Mouse (Mus musculus): ENCODE measurements around the gene Actl7b.

The Actl7b gene

GRCm38 (mm10) chr4:56741041-56741493 is at the start of gene Actl7b:
TSS of gene Actl7b (minus strand) at chr4:56741443.
- DNase-seq: no peak

DNA sequence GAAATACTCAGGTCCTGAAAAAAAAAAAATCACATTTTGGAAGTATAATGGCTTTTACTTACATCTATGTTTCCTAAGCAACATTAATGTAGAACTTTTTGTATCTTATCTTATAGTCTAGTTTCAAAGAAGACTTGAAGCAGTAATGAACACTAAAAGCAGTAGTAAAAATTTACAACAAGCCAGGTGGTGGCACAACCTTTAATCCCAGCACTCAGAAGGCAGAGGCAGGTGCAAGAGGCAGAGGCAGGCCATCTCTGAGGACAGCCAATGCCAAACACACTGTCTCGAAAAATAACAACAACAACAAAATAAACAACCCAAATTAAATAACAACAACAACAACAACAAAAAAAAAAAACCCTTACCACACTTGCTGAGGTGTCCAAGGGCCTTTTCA is 29.8 kb upstream of the Actl7b start:
- no peak for DNase-seq

DNA sequence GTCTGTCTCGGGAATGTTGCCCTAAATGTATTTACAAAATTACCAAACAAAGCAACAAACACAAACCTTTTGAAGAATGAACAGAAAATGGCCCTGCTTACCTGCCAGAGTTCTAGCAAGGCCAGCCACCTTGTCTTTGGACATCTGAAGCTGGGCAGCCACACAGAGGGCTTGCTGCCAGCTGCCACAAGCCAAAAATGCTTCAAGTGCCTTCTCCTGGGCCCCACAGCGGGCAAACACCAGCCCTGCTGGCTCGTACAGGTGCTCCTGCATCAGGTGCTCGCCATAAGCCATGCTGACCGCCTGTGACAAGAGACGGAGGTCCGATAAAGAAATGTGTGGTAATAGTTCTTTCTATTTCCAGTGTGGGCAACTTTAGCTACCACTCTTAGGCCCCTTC is 27.7 kb upstream of the Actl7b start:
- DNase-seq: no peak

DNA sequence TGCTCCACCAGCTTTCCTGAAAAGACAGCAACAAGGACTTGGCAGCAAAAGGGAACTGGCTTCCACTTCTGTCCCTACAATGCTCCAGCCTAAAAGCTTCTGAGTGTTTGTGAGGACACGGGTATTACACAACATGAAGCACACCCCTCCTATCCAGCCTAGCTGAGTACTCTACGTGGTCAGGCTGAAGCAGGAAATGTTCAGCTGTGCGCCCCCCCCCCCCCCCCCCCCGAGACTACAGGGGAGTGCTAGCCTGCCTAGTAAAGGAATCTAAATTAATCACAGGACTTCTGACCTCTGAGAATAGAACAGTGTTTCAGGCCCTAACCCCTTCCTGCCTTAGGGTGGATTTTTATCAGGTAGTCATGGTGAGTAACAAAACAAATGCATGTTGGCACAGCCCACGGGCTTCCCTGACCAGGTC is 26.6 kb upstream of the Actl7b start:
- DNase-seq: no peak

- DNase-seq: no peak
Observed at GRCm38 (mm10) chr4:56757693-56758092, 16.4 kb upstream of the Actl7b start.

DNA sequence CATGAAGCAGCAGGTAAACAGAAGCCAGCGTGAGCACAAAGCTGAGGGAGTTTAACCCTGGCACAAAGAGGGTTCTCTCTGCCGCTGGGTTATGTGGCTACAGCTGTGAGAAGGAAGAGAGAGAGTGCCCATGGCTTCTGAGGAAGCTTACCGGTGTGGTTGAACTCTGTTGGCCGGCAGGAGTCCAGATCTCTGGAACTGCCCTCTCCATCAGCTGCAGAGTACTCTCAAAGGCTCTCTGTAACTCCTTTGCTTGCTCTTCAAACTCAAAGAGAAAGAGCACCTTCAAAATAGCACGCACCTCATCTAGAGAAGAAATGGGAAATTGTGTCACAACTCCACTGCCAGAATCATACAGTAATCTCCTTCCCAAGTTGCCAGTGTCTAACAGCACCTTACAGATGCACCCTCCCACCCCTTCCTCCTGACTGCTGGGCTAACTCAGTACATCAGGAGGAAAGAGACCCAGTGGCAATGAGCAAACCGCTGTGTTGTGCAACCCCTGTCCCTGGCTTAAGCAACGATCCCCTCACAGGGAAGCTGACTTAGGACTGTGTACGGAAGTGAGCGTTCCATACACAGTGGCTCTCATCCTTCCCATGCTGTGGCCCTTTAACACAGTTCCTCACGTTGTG is 15.8 kb upstream of the Actl7b start:
- DNase-seq: no peak

DNA sequence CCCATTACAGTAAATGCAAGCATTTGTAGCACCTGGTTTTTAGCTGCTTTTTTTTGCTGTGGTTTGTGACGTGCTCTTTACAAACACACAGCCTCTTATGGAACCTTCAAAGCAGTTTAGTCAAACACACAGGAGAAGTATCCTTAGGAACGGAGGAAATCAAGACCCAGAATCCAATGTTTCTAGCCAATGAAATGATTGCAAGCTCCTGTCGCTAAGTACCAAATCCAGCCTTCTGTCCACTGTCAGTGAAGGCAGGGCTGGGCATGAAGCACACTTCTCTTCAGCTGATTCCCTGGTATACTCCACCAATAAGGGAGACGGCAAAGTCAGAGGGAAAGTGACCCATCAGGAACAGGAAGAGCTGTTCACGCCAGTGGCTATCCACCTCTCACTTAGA is 14.8 kb upstream of the Actl7b start:
- DNase-seq: no peak

- DNase-seq: no peak
Observed at GRCm38 (mm10) chr4:56747456-56747855, 6.2 kb upstream of the Actl7b start.

- DNase-seq: no peak
Observed at GRCm38 (mm10) chr4:56746345-56746744, 5.1 kb upstream of the Actl7b start.

- DNase-seq: no peak
Observed at GRCm38 (mm10) chr4:56743363-56744195, 2.3 kb upstream of the Actl7b start, which contains the start of gene Actl7a. TSS of gene Actl7a (plus strand) at chr4:56743413.

- DNase-seq: no peak
Observed at GRCm38 (mm10) chr4:56742698-56743097, 1.5 kb upstream of the Actl7b start.

GRCm38 (mm10) chr4:56740611-56741010 is 632 bp downstream of the Actl7b start:
- no peak for DNase-seq

GRCm38 (mm10) chr4:56740020-56740485 is 1.2 kb downstream of the Actl7b start, which contains the start of gene Gm26657:
TSS of gene Gm26657 (plus strand) at chr4:56740070.
- no peak for DNase-seq

- DNase-seq: no peak
Observed at GRCm38 (mm10) chr4:56725839-56726238, 15.4 kb downstream of the Actl7b start.

GRCm38 (mm10) chr4:56723237-56723636 is 18.0 kb downstream of the Actl7b start:
- DNase-seq: no peak

GRCm38 (mm10) chr4:56722346-56722745 is 18.9 kb downstream of the Actl7b start:
- DNase-seq: no peak

DNA sequence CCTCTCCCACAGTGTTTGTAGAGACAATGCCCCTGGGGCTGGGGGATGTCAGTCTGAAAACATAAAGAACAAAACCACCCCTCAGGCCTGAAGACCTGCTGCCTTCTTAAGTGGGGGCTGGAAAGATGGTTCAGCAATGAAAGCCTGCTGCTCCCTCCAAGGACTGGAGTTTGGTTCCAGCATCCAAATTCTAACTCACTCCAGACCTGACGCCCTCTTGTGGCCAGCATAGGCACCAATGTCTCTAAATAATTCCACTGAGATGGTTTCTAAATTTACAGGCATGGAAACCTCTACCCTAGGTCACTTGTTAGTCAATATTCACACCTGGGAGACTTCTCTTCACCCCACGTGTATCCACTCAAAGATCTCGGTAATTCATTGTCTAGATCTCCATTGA is 19.8 kb downstream of the Actl7b start:
- no peak for DNase-seq

DNA sequence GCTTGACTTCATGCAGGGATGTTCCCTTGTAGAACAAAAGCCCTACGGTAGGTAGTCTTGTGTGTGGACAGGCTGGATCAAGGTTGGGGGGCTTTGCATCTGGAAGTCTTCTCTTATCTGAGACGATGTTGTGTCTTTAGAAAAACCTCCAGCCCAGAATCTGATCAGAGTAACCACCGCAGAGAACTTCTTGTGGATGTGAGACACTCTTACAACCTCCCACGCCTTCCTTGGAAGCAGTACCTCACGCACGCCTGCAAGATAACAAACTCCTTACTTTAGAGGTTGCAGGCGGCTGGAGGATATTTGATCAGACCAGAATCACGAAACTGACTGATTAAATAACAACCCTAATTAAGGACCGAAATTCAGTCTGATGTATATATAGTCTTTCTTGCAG is 20.8 kb downstream of the Actl7b start:
- DNase-seq: no peak

DNA sequence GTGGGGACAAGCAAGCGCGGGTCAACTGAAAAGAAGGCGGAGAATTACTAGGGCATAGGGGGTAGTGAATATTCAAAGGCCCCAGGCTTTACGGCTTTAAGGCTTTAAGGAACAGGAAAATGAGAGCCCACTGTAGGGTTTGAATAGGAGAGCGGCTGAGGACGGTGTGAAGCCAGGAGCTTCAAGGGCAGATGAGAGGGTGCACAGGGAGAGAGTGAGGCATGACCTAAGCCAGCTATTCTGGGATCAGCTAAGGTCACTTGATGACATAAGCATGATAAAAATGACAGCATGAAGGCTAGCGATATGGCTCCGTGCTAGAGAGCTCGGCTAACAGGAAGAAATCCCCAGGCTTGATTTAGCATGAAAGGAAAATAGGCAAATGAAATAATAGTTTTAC is 21.8 kb downstream of the Actl7b start:
- DNase-seq: no peak

DNA sequence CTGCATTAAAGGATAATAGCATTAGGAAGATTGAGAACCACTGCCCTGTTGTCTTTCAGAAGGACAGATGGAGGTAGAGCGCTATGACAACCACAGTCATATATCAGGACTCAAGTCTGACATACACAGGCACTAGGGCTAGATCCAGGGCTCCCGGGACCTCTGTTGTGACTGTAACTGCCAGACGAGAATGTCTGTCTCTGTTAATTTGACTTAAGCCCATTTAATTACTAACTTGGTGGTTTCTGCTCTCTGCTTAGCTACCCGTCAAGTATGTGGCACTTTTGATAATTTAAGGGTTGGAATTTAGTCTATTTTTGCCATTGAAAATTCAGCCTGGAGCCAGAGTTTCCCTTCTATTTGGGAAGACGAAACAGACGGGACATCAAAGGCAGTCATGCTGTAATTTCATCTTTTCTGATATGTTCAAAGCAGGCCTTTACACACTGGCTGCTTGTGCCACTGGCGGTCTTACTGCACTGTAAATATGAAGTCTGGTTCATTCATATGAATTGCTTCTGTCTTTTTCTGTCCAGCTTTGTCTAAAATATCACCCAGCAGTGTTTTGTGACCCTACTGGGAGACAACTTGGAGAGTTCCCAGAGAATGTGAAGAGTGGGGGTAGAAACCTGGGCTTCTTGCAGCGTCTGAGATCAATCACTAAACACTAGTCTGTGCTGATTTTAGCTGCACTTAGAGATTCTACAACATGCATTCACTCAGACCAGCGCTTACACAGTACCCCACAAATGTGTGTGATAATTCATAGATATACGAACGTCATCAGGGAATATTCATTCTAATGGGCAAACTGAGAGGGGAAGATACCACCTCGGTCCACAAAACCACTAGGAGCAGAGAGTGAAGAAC is 22.4 kb downstream of the Actl7b start:
- DNase-seq: no peak

- no peak for DNase-seq
Observed at GRCm38 (mm10) chr4:56717932-56718331, 23.3 kb downstream of the Actl7b start.

GRCm38 (mm10) chr4:56716801-56717200 is 24.4 kb downstream of the Actl7b start:
- DNase-seq: no peak

DNA sequence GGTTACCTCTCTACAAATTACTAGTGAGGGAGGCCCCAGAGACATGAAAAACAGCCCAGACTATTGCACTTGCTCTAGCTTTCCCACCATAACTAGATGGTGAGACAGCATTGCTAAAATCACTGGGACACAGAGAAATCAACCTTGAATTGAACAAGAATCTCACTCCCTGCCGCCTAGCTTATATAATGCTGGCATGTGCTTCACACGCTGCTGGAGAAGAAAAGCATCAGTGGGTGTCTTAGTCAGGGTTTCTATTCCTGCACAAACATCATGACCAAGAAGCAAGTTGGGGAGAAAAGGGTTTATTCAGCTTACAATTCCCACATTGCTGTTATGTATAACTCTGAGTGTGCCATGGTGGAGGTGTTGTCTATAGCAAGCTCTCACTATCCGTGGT is 28.1 kb downstream of the Actl7b start:
- no peak for DNase-seq
